Mouse (Mus musculus) hindbrain, embryonic 15.5 days (tissue): ENCODE results near the gene Efna5. TPM values are rescaled to one million over a fixed set of nuclear protein-coding genes. Genes with fewer than 3 reads are reported as not detected.

ENCODE experiments used
- ATAC-seq: fragments of 200-750 bp; cut with Nextera tagmentation; 2 replicates; pipeline ENCODE4 v1.8.0; 2017; ENCODE audit warnings: low read depth, moderate number of reproducible peaks, moderate TSS enrichment; ENCODE audit not compliant: low FRiP score
- H3K27ac ChIP-seq: fragments of 300-500 bp; sonication (generic); replicated peaks from 2 replicates; pipeline ENCODE4 v1.5.1; 2015; ENCODE audit warnings: mild to moderate bottlenecking, inconsistent platforms
- H3K27me3 ChIP-seq: fragments of 300-500 bp; sonication (generic); 2 replicates; pipeline ENCODE4 v1.6.1; 2015; ENCODE audit warnings: control low read depth, inconsistent platforms
- H3K36me3 ChIP-seq: fragments of 300-500 bp; sonication (generic); 2 replicates; pipeline ENCODE4 v1.6.1; 2015; ENCODE audit warnings: control low read depth, inconsistent platforms
- H3K4me1 ChIP-seq: fragments of 300-500 bp; sonication (generic); replicated peaks from 2 replicates; pipeline ENCODE4 v1.6.1; 2015; ENCODE audit warnings: control low read depth, inconsistent platforms
- H3K4me2 ChIP-seq: fragments of 300-500 bp; sonication (generic); 2 replicates; pipeline ENCODE4 v1.6.1; 2015; ENCODE audit warnings: moderate library complexity, mild to moderate bottlenecking, inconsistent platforms
- H3K4me3 ChIP-seq: fragments of 300-500 bp; sonication (generic); 2 replicates; pipeline ENCODE4 v1.5.1; 2015; ENCODE audit warnings: mild to moderate bottlenecking, inconsistent platforms
- H3K9ac ChIP-seq: fragments of 300-500 bp; sonication (generic); 2 replicates; pipeline ENCODE4 v1.6.1; 2015; ENCODE audit warnings: inconsistent platforms
- H3K9me3 ChIP-seq: fragments of 300-500 bp; sonication (generic); 2 replicates; pipeline ENCODE4 v1.6.1; 2016; ENCODE audit warnings: control low read depth, inconsistent platforms
- WGBS: fragments of 180-500 bp; shearing (Covaris S2); methylation state at CpG from one replicate; pipeline ENCODE4 v1.1.7; 2015; 5-methylcytosine and 5-hydroxymethylcytosine counted together
- polyA plus RNA-seq: library from polyadenylated mRNA; unstranded; fragments of >200 nt; fragmentation: Nextera tagmentation; extraction: Ambion mirVana; gene quantifications from 2 replicates; pipeline ENCODE4 v1.2.1, GENCODE M21; 2015

Gene Efna5
- polyA plus RNA-seq, 1 experiment from 2014 or later = 38.5 TPM

DNA sequence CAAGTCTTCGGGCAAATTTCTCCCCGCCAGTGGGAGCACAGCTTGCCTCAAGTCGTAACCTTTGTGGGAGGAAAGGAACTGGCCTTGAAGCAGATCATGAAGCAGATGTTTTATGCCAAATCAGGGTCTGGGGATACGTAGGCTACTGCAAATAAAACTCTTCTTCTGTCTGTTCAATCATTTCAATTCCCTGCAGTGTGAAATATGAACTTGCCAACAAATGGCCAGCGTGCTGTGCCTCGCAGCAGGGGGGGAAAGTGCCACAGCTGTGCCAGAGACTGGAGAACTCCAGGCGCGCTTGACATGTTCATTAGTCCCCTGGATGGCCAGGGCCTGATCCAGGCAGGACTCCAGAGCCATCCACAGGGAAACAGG lies 255.5 kb downstream of the Efna5 start:
- no peak overlapping the region for H3K4me3 ChIP-seq
- 0 out of 2 replicates have a peak overlapping the region, but pooled peaks have one; percentile 32 for H3K27ac ChIP-seq
- H3K4me2 ChIP-seq = no peak overlapping the region
- 0 out of 2 replicates have a peak, but pooled peaks have one; percentile 36 for ATAC-seq
- no peaks in the 10 kb centered on the region for H3K9me3 ChIP-seq
- H3K9ac ChIP-seq = no peak overlapping the region
- no peaks in the 10 kb centered on the region for H3K27me3 ChIP-seq
- WGBS = 29% methylated on average over 8 of the region's 8 CpGs
- peaks cover 19% of the 10 kb centered on the region for H3K4me1 ChIP-seq
- no peaks in the 10 kb centered on the region for H3K36me3 ChIP-seq

DNA sequence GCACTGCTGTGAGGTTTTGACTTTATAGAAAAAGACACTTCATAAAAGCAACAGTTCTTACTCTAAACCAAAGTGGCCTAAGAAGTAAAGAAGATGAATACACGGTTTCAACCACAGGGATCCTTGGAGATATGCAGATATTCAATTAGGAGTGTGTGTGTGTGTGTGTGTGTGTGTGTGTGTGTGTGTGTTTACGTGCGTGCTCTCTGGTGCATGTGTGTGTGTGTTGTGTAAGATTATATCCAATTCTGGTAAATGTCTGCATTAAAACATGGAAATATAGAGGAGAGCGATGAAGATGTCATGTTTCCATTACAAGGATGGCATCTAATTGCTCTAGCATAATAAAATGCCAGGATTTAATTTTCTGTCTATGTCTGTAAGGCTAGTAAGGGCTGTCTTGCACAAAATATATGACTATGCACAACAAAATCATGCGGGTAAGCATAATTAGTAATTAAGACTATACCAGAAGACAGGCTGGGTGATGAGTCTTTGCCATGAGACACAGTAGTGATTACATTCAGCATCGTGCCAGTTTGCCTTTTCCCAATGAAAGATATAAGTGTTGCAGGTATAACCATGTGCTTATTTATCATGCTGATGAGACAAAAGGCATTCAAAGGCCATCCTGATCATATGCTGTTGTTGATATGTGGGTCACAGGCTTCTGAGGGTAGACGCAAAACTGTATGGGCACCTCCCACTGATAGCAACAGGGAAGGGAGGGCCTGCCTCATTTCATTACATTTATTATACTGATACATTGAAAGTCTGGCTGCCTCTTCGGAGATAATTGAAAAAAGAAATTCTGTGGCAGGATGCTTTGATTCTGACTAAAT lies 256.1 kb downstream of the Efna5 start:
- no peaks in the 10 kb centered on the region for H3K36me3 ChIP-seq
- 0 out of 2 replicates have a peak overlapping the region, but pooled peaks have one; percentile 32 for H3K27ac ChIP-seq
- H3K4me1 ChIP-seq = peaks cover 19% of the 10 kb centered on the region
- H3K27me3 ChIP-seq = no peaks in the 10 kb centered on the region
- 36% methylated on average over 8 of the region's 8 CpGs for WGBS
- H3K9me3 ChIP-seq = no peaks in the 10 kb centered on the region
- no peak overlapping the region for H3K9ac ChIP-seq
- no peak overlapping the region for H3K4me2 ChIP-seq
- ATAC-seq = peak; percentile 59
- H3K4me3 ChIP-seq = no peak overlapping the region

DNA sequence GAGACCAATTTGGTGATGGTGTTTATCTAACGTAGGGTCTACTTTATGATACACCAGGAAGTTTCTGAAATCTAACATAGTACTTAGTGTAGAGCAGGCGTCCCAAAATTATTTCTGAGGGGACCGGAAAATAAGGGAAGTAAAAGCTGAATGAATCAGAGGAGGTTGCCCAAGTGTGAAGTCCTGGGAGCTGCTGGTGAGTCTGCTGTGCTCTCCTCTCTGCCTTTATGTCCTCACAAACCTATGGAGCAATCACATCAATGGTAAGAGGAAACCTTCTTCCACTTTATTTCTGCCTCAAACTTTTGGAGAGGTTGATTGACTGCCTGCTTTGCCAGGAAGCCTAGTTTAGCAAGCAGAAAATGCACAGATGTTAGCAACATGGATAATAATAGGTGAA lies 257.9 kb downstream of the Efna5 start:
- H3K27me3 ChIP-seq = no peaks in the 10 kb centered on the region
- no peak overlapping the region for H3K27ac ChIP-seq
- H3K9ac ChIP-seq = no peak overlapping the region
- peaks cover 19% of the 10 kb centered on the region for H3K4me1 ChIP-seq
- H3K4me2 ChIP-seq = no peak overlapping the region
- 95% methylated on average over 3 of the region's 3 CpGs for WGBS
- no peaks in the 10 kb centered on the region for H3K36me3 ChIP-seq
- H3K9me3 ChIP-seq = no peaks in the 10 kb centered on the region
- ATAC-seq = no peak
- H3K4me3 ChIP-seq = no peak overlapping the region

DNA sequence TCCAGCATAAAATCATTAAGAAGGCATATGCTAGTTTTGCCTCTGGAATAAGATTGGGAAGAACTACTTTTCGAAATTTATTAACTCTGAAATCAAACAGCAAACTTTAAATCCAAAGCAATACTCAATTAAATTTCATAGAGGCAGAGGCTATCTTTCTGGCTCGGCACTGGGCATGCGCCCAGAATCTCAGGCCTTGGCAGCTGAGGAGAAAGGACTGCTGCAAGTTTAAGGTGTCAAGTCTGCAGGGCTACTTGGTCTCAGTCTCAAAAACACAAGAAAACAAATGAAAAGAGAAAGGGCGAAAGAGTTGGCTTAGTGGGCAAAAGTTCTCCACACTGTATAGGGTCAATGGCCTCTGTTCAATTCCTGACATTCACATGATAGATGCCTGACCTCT lies 258.6 kb downstream of the Efna5 start:
- no peak overlapping the region for H3K4me3 ChIP-seq
- ATAC-seq = no peak
- H3K27ac ChIP-seq = no peak overlapping the region
- no peaks in the 10 kb centered on the region for H3K27me3 ChIP-seq
- 84% methylated on average over 4 of the region's 4 CpGs for WGBS
- no peak overlapping the region for H3K9ac ChIP-seq
- no peak overlapping the region for H3K4me2 ChIP-seq
- H3K36me3 ChIP-seq = no peaks in the 10 kb centered on the region
- H3K9me3 ChIP-seq = no peaks in the 10 kb centered on the region
- H3K4me1 ChIP-seq = peaks cover 19% of the 10 kb centered on the region

DNA sequence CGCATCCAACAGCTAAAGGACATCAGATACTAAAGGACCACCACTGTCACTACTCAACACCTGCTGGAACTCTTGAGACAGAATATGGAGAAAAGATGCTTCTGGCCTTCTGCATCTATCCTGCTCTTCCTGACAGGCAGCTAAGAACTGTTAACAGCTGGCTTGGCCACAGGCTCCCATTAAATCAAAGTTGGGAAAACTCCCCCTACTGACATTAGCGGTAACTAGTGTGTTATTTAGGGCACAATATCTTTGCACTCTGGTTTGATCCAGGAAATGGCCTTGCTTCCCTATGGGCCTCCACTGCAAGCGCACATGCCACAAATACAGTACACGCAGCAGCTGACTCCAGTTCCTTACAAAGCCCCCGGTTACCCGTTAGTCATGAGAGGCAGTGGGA lies 266.0 kb downstream of the Efna5 start:
- H3K4me2 ChIP-seq = no peak overlapping the region
- WGBS = 68% methylated on average over 6 of the region's 6 CpGs
- H3K4me3 ChIP-seq = no peak overlapping the region
- H3K9ac ChIP-seq = no peak overlapping the region
- no peaks in the 10 kb centered on the region for H3K36me3 ChIP-seq
- peaks cover 14% of the 10 kb centered on the region; the same call in 1 of the 2 replicates for H3K4me1 ChIP-seq
- no peak overlapping the region for H3K27ac ChIP-seq
- 0 out of 2 replicates have a peak, but pooled peaks cover 2% of the 10 kb centered on the region for H3K27me3 ChIP-seq
- ATAC-seq = no peak
- H3K9me3 ChIP-seq = no peaks in the 10 kb centered on the region

DNA sequence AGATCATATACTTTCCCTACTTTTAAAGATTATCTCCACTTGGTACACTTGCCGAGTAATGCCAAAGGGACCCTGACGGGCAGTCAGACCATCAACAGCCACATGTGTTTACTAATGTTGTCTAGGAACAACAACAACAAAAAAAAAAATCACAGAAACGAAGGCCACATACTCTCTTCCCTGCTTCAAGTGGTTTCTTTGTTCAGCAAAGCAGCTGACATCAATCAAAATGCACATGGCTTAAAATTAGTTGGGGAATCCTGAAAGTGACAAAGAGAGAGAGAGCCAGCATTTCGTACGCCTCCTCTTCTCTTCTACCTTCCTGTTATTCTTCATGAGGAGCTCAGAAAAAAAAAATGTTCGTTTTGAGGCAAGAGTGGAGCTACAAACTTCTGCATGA lies 266.4 kb downstream of the Efna5 start:
- H3K27me3 ChIP-seq = 0 out of 2 replicates have a peak, but pooled peaks cover 2% of the 10 kb centered on the region
- no peak overlapping the region for H3K27ac ChIP-seq
- H3K9me3 ChIP-seq = no peaks in the 10 kb centered on the region
- H3K9ac ChIP-seq = no peak overlapping the region
- no peak for ATAC-seq
- H3K36me3 ChIP-seq = no peaks in the 10 kb centered on the region
- WGBS = 38% methylated on average over 6 of the region's 6 CpGs
- no peak overlapping the region for H3K4me2 ChIP-seq
- no peak overlapping the region for H3K4me3 ChIP-seq
- H3K4me1 ChIP-seq = peaks cover 14% of the 10 kb centered on the region; the same call in 1 of the 2 replicates

DNA sequence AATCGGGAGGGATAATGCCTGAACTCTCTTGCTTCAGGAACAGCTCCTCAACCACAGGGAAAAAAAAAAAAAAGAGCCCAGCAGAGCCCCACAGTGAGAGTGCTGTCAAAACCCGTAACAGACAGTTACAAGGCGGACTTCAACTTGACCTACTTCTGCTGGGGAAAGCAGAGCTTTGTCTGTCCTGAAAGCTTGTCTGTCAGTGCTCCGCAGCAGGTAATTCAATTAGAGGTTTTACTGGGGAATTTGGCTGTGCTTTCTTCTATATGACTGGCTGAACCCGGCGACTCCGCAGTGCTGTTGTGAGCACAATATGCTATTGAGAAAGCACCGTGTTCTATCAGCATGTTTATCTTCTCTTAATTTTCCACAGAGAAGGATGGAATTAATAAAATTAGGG lies 266.9 kb downstream of the Efna5 start:
- Histone ChIP-seq H3K9me3 (no peaks in the 10 kb centered on the region), H3K27me3 (0 out of 2 replicates have a peak, but pooled peaks cover 2% of the 10 kb centered on the region), H3K36me3 (no peaks in the 10 kb centered on the region), H3K4me1 (peaks cover 14% of the 10 kb centered on the region; the same call in 1 of the 2 replicates), H3K9ac (no peak overlapping the region), H3K4me2 (no peak overlapping the region), H3K27ac (no peak overlapping the region), H3K4me3 (no peak overlapping the region)
- WGBS = 31% methylated on average over 8 of the region's 8 CpGs
- ATAC-seq = no peak

DNA sequence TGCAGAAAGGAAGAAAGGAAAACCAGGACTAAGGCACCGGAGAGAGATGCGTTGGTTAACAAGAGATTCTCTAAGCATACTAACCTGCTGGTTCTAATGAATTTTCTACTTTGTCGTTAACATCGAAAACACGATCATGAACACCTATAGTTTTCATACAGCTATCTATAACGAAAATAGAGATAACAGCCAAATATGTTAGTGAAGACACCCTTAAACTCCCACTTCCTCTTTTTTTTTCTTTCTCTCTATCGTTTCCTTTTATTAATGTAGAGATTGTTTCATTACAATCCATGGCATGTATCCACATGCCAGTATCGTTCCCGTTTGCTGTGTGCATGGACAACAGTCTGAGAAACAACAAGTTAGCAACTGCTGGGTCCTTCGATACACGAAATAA lies 267.9 kb downstream of the Efna5 start:
- Histone ChIP-seq H3K4me3 (no peak overlapping the region), H3K9me3 (no peaks in the 10 kb centered on the region), H3K36me3 (no peaks in the 10 kb centered on the region), H3K27me3 (0 out of 2 replicates have a peak, but pooled peaks cover 2% of the 10 kb centered on the region), H3K4me2 (no peak overlapping the region), H3K27ac (no peak overlapping the region), H3K4me1 (peaks cover 21% of the 10 kb centered on the region), H3K9ac (no peak overlapping the region)
- no peak for ATAC-seq
- WGBS = 93% methylated on average over 11 of the region's 11 CpGs

DNA sequence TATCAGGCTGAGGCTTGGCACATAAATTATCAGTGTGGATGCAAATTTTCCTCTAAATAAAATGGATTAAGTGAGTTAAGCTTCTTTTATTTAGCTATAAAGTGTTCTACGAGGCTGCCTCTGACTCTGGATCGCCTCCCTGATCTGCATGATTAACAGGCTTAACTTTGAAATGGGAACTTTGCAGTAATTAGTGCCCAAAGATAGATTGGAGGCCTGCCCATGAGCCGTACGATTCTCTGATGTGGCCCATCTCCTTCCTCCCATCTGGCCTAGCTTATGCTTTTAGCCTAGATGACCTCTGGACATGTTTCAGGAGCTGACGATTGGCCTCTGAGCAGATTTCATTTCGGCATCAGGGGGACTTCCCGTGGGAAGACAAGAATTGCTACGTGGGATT lies 273.0 kb downstream of the Efna5 start:
- H3K4me3 ChIP-seq = no peak overlapping the region
- H3K9ac ChIP-seq = no peak overlapping the region
- H3K9me3 ChIP-seq = no peaks in the 10 kb centered on the region
- WGBS = 34% methylated on average over 8 of the region's 8 CpGs
- no peak for ATAC-seq
- peaks cover 22% of the 10 kb centered on the region for H3K4me1 ChIP-seq
- no peak overlapping the region for H3K27ac ChIP-seq
- no peak overlapping the region for H3K4me2 ChIP-seq
- H3K27me3 ChIP-seq = 0 out of 2 replicates have a peak, but pooled peaks cover 2% of the 10 kb centered on the region
- H3K36me3 ChIP-seq = no peaks in the 10 kb centered on the region

DNA sequence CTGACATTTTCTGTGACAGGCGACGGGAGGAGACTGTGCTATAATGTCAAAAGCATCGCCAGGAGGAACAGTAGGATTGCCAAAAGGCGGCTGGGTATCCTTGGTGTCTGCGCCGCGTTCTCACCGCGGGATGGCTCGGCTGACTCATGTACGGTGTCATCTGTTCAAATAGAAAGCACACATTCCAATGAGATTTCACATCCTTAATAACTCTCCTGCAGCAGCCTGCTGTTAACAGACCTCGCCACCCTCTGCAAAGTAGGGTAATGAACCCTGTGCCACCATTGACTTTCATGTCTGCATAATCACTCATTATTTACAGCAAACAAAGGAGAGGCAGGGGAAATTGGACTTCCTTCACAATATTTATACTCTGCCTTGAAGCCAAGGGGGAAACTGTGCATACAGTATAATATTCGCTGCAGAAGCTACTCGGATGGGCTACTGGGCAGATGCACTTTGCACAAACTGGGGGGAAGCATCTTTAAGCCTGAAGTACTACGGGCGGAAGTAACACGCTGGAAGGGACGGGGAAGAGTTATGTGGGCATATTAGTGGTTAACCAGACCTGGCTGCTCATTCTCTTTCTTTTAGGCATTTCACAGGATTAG lies 273.7 kb downstream of the Efna5 start:
- H3K27me3 ChIP-seq = no peaks in the 10 kb centered on the region
- peaks cover 22% of the 10 kb centered on the region for H3K4me1 ChIP-seq
- peak; percentile 74 for ATAC-seq
- no peak overlapping the region for H3K4me3 ChIP-seq
- H3K36me3 ChIP-seq = no peaks in the 10 kb centered on the region
- peak overlapping the region; percentile 38 for H3K4me2 ChIP-seq
- no peak overlapping the region for H3K9ac ChIP-seq
- no peaks in the 10 kb centered on the region for H3K9me3 ChIP-seq
- WGBS = 44% methylated on average over 18 of the region's 18 CpGs
- H3K27ac ChIP-seq = peak overlapping the region; percentile 25; the same call in 1 of the 2 replicates

DNA sequence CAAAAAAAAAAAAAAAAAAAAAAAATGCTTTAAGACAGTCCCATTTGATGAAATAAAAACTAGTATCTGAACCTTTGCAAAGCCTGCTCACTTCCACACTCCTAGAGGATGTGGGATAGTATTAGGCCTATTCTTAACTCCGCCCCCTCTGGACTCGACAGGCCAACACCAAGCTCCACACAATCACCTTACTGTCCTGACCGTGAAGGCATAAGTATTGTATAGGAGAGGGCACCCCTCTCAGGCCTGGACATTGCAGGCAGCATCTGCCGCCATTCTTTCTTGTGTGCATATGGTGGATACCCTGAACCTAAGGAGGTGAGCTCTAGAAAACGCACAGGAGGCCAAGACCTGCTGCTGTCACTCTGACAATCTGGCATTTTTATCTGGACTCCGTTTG lies 274.4 kb downstream of the Efna5 start:
- 73% methylated on average over 6 of the region's 6 CpGs for WGBS
- H3K9ac ChIP-seq = no peak overlapping the region
- ATAC-seq = peak; percentile 58; the same call in 1 of the 2 replicates

DNA sequence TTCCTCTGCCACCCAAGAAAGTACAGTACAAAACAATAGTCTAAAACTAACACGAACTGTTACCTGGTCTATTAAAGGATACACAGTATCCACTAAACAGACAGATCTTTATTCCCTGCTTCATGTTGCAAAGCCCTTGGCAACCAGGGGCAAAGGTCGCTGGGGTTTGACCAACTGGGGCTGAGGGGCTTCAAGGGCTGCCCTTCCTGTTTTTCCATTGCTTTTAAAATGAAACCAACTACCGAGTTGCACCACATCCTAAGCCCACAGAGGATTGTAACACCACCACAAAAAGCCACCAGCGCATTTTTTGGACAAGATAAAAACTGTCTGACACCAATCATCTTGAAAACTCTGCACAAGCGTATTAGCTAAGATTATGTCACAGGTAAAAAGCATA lies 276.8 kb downstream of the Efna5 start:
- H3K9me3 ChIP-seq = no peaks in the 10 kb centered on the region
- H3K27me3 ChIP-seq = no peaks in the 10 kb centered on the region
- 64% methylated on average over 5 of the region's 5 CpGs for WGBS
- no peak overlapping the region for H3K27ac ChIP-seq
- H3K4me1 ChIP-seq = peaks cover 22% of the 10 kb centered on the region
- no peaks in the 10 kb centered on the region for H3K36me3 ChIP-seq
- H3K4me3 ChIP-seq = no peak overlapping the region
- ATAC-seq = no peak
- H3K9ac ChIP-seq = no peak overlapping the region
- no peak overlapping the region for H3K4me2 ChIP-seq

More for the DNA sequence above, 274.4 kb downstream of the Efna5 start:
- Histone ChIP-seq H3K9me3 (no peaks in the 10 kb centered on the region), H3K27me3 (no peaks in the 10 kb centered on the region), H3K27ac (no peak overlapping the region), H3K36me3 (no peaks in the 10 kb centered on the region), H3K4me1 (peaks cover 22% of the 10 kb centered on the region), H3K4me3 (no peak overlapping the region), H3K4me2 (no peak overlapping the region)
